Mouse (Mus musculus) intestine, embryonic 16.5 days (tissue): ENCODE data around the gene Syt2. TPM values are rescaled to one million over a fixed set of nuclear protein-coding genes. Genes with fewer than 3 reads are reported as not detected.

Source experiments
- ATAC-seq: fragments of 200-750 bp; cut with Nextera tagmentation; 2 replicates; pipeline ENCODE4 v1.8.0; 2017; ENCODE audit warnings: moderate TSS enrichment, moderate library complexity
- H3K27ac ChIP-seq: fragments of 300-500 bp; sonication (generic); 2 replicates; pipeline ENCODE4 v1.5.1; 2014; ENCODE audit warnings: mild to moderate bottlenecking, low read length
- H3K27me3 ChIP-seq: fragments of 300-500 bp; sonication (generic); replicated peaks from 2 replicates; pipeline ENCODE4 v1.6.1; 2014; ENCODE audit warnings: low read length, control low read depth, mixed read lengths; ENCODE audit not compliant: control insufficient read depth, insufficient read depth
- H3K36me3 ChIP-seq: fragments of 300-500 bp; sonication (generic); 2 replicates; pipeline ENCODE4 v1.6.1; 2014; ENCODE audit warnings: low read length, control low read depth; ENCODE audit not compliant: control insufficient read depth, insufficient read depth
- H3K4me1 ChIP-seq: fragments of 300-500 bp; sonication (generic); 2 replicates; pipeline ENCODE4 v1.6.1; 2014; ENCODE audit warnings: low read length, control low read depth, mixed read lengths; ENCODE audit not compliant: control insufficient read depth, insufficient read depth
- H3K4me2 ChIP-seq: fragments of 300-500 bp; sonication (generic); 2 replicates; pipeline ENCODE4 v1.6.1; 2014; ENCODE audit warnings: low read depth, low read length, control low read depth
- H3K4me3 ChIP-seq: fragments of 300-500 bp; sonication (generic); 2 replicates; pipeline ENCODE4 v1.5.1; 2014; ENCODE audit warnings: mild to moderate bottlenecking, low read length
- H3K9ac ChIP-seq: fragments of 300-500 bp; sonication (generic); 2 replicates; pipeline ENCODE4 v1.6.1; 2014; ENCODE audit warnings: low read depth, low read length
- H3K9me3 ChIP-seq: fragments of 300-500 bp; sonication (generic); 2 replicates; pipeline ENCODE4 v1.6.1; 2016; ENCODE audit warnings: low read length, control low read depth; ENCODE audit not compliant: control insufficient read depth
- WGBS: fragments of 180-500 bp; shearing (Covaris S2); extraction: QIAGEN DNeasy Blood & Tissue Kit; methylation state at CpG from one replicate; pipeline ENCODE4 v1.1.7; 2014; 5-methylcytosine and 5-hydroxymethylcytosine counted together
- polyA plus RNA-seq: library from polyadenylated mRNA; unstranded; fragments of >200 nt; fragmentation: Nextera tagmentation; extraction: Ambion mirVana; gene quantifications from 2 replicates; pipeline ENCODE4 v1.2.1, GENCODE M21; 2015

Gene Syt2
- polyA plus RNA-seq, 1 experiment from 2014 or later: 1.1 TPM

DNA sequence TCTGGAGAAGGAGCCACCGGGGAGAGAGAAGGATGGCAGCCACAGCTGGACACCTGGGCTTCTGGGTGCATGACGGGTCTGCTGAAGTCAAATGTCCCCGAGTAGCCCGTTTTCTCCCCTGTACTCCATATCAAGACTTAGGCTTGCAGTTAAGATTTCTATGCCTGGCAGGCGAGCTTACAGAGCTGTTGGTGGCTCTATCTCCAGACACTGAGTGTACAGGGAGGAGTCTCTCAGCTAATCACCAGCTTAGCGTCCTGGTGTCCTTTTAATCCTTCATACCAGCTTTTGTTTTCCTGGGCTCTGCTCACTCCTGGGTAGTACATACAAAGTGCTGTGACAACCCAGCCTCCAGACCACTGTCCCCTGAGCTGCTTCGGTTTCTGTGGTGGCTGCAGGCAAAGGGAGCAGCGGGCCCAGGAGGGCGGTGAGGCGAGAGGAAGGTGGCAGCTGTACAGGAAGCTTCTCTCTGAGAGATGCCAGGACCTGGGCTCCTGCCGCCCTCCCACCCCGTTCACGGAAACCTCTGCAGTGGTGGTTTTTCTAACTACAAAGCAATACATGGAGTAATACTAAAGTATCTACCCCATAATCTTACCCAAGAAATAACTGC is 131.6 kb downstream of the Syt2 start:
- Histone ChIP-seq H3K4me2 (no peak overlapping the region), H3K4me3 (no peak overlapping the region), H3K27ac (peak overlapping the region; percentile 31), H3K27me3 (no peaks in the 10 kb centered on the region), H3K9ac (no peak overlapping the region), H3K9me3 (no peaks in the 10 kb centered on the region), H3K4me1 (peaks cover 22% of the 10 kb centered on the region), H3K36me3 (peaks cover 4% of the 10 kb centered on the region; the same call in 1 of the 2 replicates)
- WGBS: 73% methylated on average over 13 of the region's 13 CpGs
- ATAC-seq: no peak

DNA sequence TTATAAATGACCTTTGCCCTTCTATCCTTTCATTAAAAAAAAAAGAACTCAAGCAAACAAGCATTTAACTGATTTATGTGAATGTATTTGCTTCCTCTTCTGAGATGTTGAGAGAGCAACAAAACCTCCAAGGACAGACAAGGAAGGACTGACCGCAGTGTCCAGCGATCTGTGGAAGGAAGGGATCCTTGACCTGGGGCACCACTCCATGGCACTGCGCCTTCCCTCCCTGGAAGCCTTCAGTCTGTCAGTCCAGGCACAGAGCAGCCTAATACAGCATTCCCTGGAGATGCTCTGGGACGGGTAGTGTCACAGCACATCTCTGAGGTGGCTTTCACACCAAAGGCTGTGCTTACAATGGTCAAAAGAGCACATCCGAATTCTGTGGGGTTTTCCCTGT is 136.3 kb downstream of the Syt2 start:
- 80% methylated on average over 5 of the region's 5 CpGs for WGBS
- Histone ChIP-seq H3K36me3 (no peaks in the 10 kb centered on the region), H3K4me2 (no peak overlapping the region), H3K27me3 (no peaks in the 10 kb centered on the region), H3K27ac (no peak overlapping the region), H3K9me3 (no peaks in the 10 kb centered on the region), H3K4me1 (peaks cover 10% of the 10 kb centered on the region; the same call in 1 of the 2 replicates), H3K4me3 (no peak overlapping the region), H3K9ac (no peak overlapping the region)
- no peak for ATAC-seq

DNA sequence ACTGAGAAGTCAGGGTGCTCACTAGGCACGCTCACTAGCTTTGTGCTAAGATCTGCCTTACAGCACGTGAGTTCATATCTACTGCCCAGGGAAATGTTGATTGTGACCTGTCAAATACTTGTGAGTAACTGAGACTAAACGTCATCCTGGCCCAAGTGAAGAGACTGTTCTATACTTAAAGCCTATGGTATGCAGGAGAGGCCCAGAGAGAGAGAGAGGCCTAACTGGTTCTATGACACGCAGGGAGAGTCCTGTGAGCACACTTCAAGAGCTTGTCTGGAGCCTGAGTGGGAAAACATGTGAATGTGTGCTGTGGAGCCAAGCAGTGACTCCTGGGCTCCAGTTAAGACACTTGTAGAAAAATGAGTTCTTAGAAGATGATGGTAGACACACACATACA is 137.5 kb downstream of the Syt2 start:
- 66% methylated on average over 4 of the region's 4 CpGs for WGBS
- 0 out of 2 replicates have a peak overlapping the region, but pooled peaks have one; percentile 0 for H3K27ac ChIP-seq
- H3K9me3 ChIP-seq: no peaks in the 10 kb centered on the region
- H3K4me2 ChIP-seq: no peak overlapping the region
- no peak for ATAC-seq
- H3K36me3 ChIP-seq: no peaks in the 10 kb centered on the region
- H3K9ac ChIP-seq: 0 out of 2 replicates have a peak overlapping the region, but pooled peaks have one; percentile 21
- no peak overlapping the region for H3K4me3 ChIP-seq
- peaks cover 9% of the 10 kb centered on the region; the same call in 1 of the 2 replicates for H3K4me1 ChIP-seq
- no peaks in the 10 kb centered on the region for H3K27me3 ChIP-seq

DNA sequence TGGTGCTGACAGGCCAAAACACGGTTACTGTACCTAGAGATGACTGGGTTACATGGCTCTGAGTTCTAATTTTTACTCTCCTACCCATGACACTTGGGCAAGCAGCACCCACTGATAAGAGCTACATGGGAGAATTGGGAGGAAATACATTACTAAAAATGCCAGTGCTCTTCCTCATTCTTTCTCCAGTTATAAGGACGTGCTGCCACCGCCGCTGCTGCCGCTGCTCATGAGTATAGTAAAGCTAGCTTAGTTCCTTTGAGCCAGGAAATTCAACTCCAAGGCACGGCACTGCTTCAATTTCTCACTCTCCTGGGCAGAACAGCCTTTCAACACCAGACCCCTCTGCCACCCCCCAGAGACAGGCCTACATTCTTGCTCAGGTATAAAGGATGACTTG is 138.0 kb downstream of the Syt2 start:
- Histone ChIP-seq H3K9ac (no peak overlapping the region; the same call in 1 of the 2 replicates), H3K9me3 (no peaks in the 10 kb centered on the region), H3K4me1 (peaks cover 9% of the 10 kb centered on the region; the same call in 1 of the 2 replicates), H3K4me2 (no peak overlapping the region), H3K27me3 (no peaks in the 10 kb centered on the region), H3K36me3 (no peaks in the 10 kb centered on the region), H3K4me3 (no peak overlapping the region), H3K27ac (0 out of 2 replicates have a peak overlapping the region, but pooled peaks have one; percentile 0)
- WGBS: 55% methylated on average over 6 of the region's 6 CpGs
- no peak for ATAC-seq

DNA sequence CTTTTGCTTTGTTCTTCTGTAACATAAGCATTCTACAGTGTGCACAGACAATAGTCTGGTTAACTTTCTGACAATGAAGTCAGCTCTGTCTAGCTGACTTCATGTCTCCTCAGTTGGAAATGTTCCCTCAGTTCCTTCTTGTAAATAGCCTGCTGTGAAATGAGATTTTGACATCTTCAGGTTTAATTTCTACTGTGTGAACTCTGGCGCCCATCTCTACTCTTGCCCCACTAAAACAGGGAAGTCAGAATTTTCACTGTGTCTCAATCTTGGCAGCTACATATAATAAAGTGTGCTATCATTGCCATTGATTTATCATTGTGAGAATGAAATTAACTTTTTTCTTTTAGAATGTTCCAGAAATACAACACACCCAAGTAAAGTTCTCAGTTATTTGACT is 138.4 kb downstream of the Syt2 start:
- Histone ChIP-seq H3K27me3 (no peaks in the 10 kb centered on the region), H3K4me1 (peaks cover 9% of the 10 kb centered on the region; the same call in 1 of the 2 replicates), H3K36me3 (no peaks in the 10 kb centered on the region), H3K27ac (0 out of 2 replicates have a peak overlapping the region, but pooled peaks have one; percentile 0), H3K9ac (no peak overlapping the region), H3K4me3 (no peak overlapping the region), H3K4me2 (no peak overlapping the region), H3K9me3 (no peaks in the 10 kb centered on the region)
- WGBS: 77% methylated on average over 1 of the region's 1 CpGs
- no peak for ATAC-seq

DNA sequence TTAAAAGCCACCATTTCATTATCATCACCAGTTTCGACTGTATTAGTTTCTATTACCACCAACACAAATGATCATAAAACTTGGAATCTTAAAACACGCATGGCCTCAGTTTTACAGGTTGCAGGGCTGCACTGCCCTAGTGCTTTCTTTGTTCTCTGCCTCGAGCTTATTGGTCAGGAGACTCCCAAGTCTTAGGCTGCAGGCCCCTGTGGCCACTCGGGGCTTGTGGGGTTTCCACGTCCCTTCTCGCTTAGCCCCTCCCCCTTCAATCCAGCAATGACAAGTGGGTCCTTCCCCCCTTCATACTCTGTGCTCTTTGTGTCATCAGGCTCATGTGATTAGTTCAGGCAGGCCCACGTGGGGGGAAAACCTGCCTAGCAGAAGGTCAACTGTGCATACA is 141.6 kb downstream of the Syt2 start:
- Histone ChIP-seq H3K9ac (no peak overlapping the region; the same call in 1 of the 2 replicates), H3K36me3 (no peaks in the 10 kb centered on the region), H3K27me3 (no peaks in the 10 kb centered on the region), H3K4me2 (no peak overlapping the region), H3K4me1 (peaks cover 9% of the 10 kb centered on the region; the same call in 1 of the 2 replicates), H3K9me3 (no peaks in the 10 kb centered on the region), H3K4me3 (no peak overlapping the region), H3K27ac (no peak overlapping the region; the same call in 1 of the 2 replicates)
- no peak for ATAC-seq
- WGBS: 47% methylated on average over 7 of the region's 7 CpGs

DNA sequence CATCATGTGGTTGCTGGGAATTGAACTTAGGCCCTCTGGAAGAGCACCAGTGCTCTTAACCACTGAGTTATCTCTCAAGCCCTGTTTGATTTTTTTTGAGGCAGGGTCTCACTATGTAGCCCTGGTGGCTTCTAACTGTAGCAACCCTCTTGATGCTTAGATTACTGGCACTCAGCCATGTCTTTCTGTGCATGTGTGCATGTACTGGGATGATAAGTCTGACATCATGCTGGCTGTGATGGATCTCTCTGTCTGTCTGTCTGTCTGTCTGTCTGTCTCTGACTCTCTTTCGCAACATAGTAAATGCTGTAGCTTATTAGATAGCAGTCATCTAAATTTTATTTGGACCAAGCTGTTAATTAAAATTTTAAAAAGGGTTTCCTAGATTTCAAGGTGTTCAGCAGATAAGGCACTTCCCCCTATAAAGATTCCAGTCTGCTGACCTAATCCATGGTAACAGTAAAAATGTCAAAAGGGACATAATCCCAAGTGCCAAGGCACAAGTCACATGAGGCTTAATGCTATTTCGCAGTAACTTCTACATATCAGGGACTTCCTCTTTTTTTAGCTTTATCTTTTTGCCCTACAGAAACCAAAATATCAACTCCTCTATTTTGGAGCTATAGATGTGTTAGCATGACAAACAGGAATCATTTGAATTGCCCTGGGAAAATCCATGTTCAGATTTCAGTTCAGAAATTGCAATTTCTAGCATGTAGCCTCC is 144.4 kb downstream of the Syt2 start:
- Histone ChIP-seq H3K27me3 (no peaks in the 10 kb centered on the region), H3K9ac (no peak overlapping the region), H3K9me3 (no peaks in the 10 kb centered on the region), H3K36me3 (no peaks in the 10 kb centered on the region), H3K4me2 (no peak overlapping the region), H3K4me3 (no peak overlapping the region), H3K4me1 (peaks cover 7% of the 10 kb centered on the region), H3K27ac (no peak overlapping the region)
- 82% methylated on average over 2 of the region's 2 CpGs for whole genome bisulfite sequencing
- no peak for ATAC-seq

DNA sequence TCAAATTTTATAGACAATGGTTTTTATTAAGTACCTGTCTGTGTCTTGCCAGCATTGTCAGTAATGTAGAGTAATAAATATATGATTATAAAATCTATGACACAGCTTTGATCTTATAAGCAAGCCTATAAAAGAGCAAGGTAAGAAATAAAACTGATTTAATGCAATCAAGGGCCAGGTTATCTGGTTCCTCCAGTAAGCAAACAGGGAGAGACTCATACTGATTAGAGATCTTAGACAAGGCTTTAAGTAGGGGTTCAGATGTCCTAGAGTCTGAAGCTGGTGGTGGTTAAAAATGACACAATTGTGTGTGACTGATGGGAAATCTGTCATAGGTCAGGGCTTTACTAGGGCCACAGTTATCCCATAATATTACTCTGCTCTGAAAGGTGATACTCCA is 145.0 kb downstream of the Syt2 start:
- Histone ChIP-seq H3K9me3 (no peaks in the 10 kb centered on the region), H3K4me2 (no peak overlapping the region), H3K36me3 (no peaks in the 10 kb centered on the region), H3K9ac (no peak overlapping the region), H3K27ac (no peak overlapping the region), H3K4me3 (no peak overlapping the region), H3K4me1 (peaks cover 8% of the 10 kb centered on the region), H3K27me3 (no peaks in the 10 kb centered on the region)
- ATAC-seq: no peak

DNA sequence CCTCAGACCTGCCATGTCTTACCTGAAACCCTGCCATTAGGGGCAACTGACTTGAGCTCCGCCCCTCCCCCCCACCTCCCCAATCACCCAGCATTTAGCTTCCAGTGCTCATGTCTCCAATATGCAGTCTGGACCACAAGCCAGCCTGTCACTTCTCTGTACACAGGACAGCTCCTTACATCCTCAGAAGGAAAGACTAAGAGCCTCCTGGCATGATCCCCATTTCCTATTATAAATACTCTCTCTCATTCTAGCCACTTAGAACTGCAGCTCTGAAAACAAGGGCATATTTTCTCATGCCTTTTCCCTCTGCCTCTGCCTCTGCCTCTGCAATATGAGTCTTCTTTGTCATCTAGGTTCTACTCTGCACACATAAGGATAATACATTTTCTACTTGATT is 149.6 kb downstream of the Syt2 start:
- no peak overlapping the region for H3K4me2 ChIP-seq
- peaks cover 4% of the 10 kb centered on the region for H3K4me1 ChIP-seq
- H3K27me3 ChIP-seq: no peaks in the 10 kb centered on the region
- no peak overlapping the region for H3K4me3 ChIP-seq
- no peak overlapping the region for H3K9ac ChIP-seq
- no peak overlapping the region for H3K27ac ChIP-seq
- WGBS: 96% methylated on average over 1 of the region's 1 CpGs
- H3K9me3 ChIP-seq: no peaks in the 10 kb centered on the region
- ATAC-seq: no peak
- no peaks in the 10 kb centered on the region for H3K36me3 ChIP-seq
